Mouse (Mus musculus): ENCODE results near the gene Prkaa1.
A peak's percentile ranks its signal among the peaks of the same experiment; 100 is the strongest.

Prkaa1 gene

GRCm38 (mm10) chr15:5149187-5149586 lies 5.5 kb downstream of the Prkaa1 start:
- peaks cover 76% of the 10 kb centered on the region for H3K4me1 ChIP-seq (replicated peaks; ENCODE audit: low read depth, low read length)
- H3K4me3 ChIP-seq (replicated peaks; ENCODE audit: low read length), result no peak overlapping the region
- no peak for TF ChIP-seq POU5F1 (IDR thresholded peaks at IDR 0.05; ENCODE audit: borderline replicate concordance, low read length)
- no peak for TF ChIP-seq NANOG (IDR thresholded peaks at IDR 0.05; ENCODE audit: borderline replicate concordance, low read length)
- TF ChIP-seq CTCF (conservative IDR thresholded peaks at IDR 0.05; ENCODE audit: low read length), result no peak
- no peaks in the 10 kb centered on the region for H3K9me3 ChIP-seq (ENCODE audit: low read length)
- peaks cover 14% of the 10 kb centered on the region for H3K36me3 ChIP-seq (ENCODE audit: insufficient read depth, low read length)
- H3K27me3 ChIP-seq (ENCODE audit: insufficient read depth, low read length), result no peaks in the 10 kb centered on the region

GRCm38 (mm10) chr15:5152171-5152570 lies 8.5 kb downstream of the Prkaa1 start:
- Histone ChIP-seq H3K4me1 (replicated peaks; ENCODE audit: low read depth, low read length) (peaks cover 63% of the 10 kb centered on the region), H3K36me3 (ENCODE audit: insufficient read depth, low read length) (peaks cover 6% of the 10 kb centered on the region; the same call in 1 of the 2 replicates), H3K9me3 (ENCODE audit: low read length) (no peaks in the 10 kb centered on the region), H3K27me3 (ENCODE audit: insufficient read depth, low read length) (no peaks in the 10 kb centered on the region), H3K4me3 (replicated peaks; ENCODE audit: low read length) (peak overlapping the region; percentile 43)
- TF ChIP-seq NANOG (IDR thresholded peaks at IDR 0.05; ENCODE audit: borderline replicate concordance, low read length) (no peak), CTCF (conservative IDR thresholded peaks at IDR 0.05; ENCODE audit: low read length) (no peak; the same call in 1 of the 2 replicates), POU5F1 (IDR thresholded peaks at IDR 0.05; ENCODE audit: borderline replicate concordance, low read length) (no peak)

GRCm38 (mm10) chr15:5154621-5155020 lies 11.0 kb downstream of the Prkaa1 start:
- Histone ChIP-seq H3K4me1 (replicated peaks; ENCODE audit: low read depth, low read length) (peaks cover 61% of the 10 kb centered on the region), H3K36me3 (ENCODE audit: insufficient read depth, low read length) (peaks cover 12% of the 10 kb centered on the region)
- no peak for TF ChIP-seq CTCF (conservative IDR thresholded peaks at IDR 0.05; ENCODE audit: low read length)
- no peak for TF ChIP-seq POU5F1 (IDR thresholded peaks at IDR 0.05; ENCODE audit: borderline replicate concordance, low read length)
- TF ChIP-seq NANOG (IDR thresholded peaks at IDR 0.05; ENCODE audit: borderline replicate concordance, low read length), result no peak

GRCm38 (mm10) chr15:5155093-5155492 lies 11.4 kb downstream of the Prkaa1 start:
- Histone ChIP-seq H3K4me3 (replicated peaks; ENCODE audit: low read length) (no peak overlapping the region), H3K27me3 (ENCODE audit: insufficient read depth, low read length) (no peaks in the 10 kb centered on the region)
- no peak for TF ChIP-seq NANOG (IDR thresholded peaks at IDR 0.05; ENCODE audit: borderline replicate concordance, low read length)
- TF ChIP-seq CTCF (conservative IDR thresholded peaks at IDR 0.05; ENCODE audit: low read length), result no peak
- no peak for TF ChIP-seq POU5F1 (IDR thresholded peaks at IDR 0.05; ENCODE audit: borderline replicate concordance, low read length)

More at GRCm38 (mm10) chr15:5154621-5155020, 11.0 kb downstream of the Prkaa1 start:
- no peaks in the 10 kb centered on the region for H3K27me3 ChIP-seq (ENCODE audit: insufficient read depth, low read length)
- H3K4me3 ChIP-seq (replicated peaks; ENCODE audit: low read length), result no peak overlapping the region
- H3K9me3 ChIP-seq (ENCODE audit: low read length), result 0 out of 2 replicates have a peak, but pooled peaks cover 3% of the 10 kb centered on the region

GRCm38 (mm10) chr15:5156355-5156754 lies 12.7 kb downstream of the Prkaa1 start:
- Histone ChIP-seq H3K27me3 (ENCODE audit: insufficient read depth, low read length) (no peaks in the 10 kb centered on the region), H3K4me1 (replicated peaks; ENCODE audit: low read depth, low read length) (peaks cover 46% of the 10 kb centered on the region), H3K4me3 (replicated peaks; ENCODE audit: low read length) (no peak overlapping the region), H3K9me3 (ENCODE audit: low read length) (0 out of 2 replicates have a peak, but pooled peaks cover 3% of the 10 kb centered on the region), H3K36me3 (ENCODE audit: insufficient read depth, low read length) (peaks cover 24% of the 10 kb centered on the region)
- TF ChIP-seq NANOG (IDR thresholded peaks at IDR 0.05; ENCODE audit: borderline replicate concordance, low read length), result no peak
- TF ChIP-seq CTCF (conservative IDR thresholded peaks at IDR 0.05; ENCODE audit: low read length), result no peak
- TF ChIP-seq POU5F1 (IDR thresholded peaks at IDR 0.05; ENCODE audit: borderline replicate concordance, low read length), result no peak

More at GRCm38 (mm10) chr15:5155093-5155492, 11.4 kb downstream of the Prkaa1 start:
- Histone ChIP-seq H3K4me1 (replicated peaks; ENCODE audit: low read depth, low read length) (peaks cover 57% of the 10 kb centered on the region), H3K36me3 (ENCODE audit: insufficient read depth, low read length) (peaks cover 13% of the 10 kb centered on the region), H3K9me3 (ENCODE audit: low read length) (0 out of 2 replicates have a peak, but pooled peaks cover 3% of the 10 kb centered on the region)

- H3K4me3 ChIP-seq (replicated peaks; ENCODE audit: low read length), result no peak overlapping the region
- H3K36me3 ChIP-seq (ENCODE audit: insufficient read depth, low read length), result peaks cover 32% of the 10 kb centered on the region
- H3K9me3 ChIP-seq (ENCODE audit: low read length), result 0 out of 2 replicates have a peak, but pooled peaks cover 3% of the 10 kb centered on the region
- H3K4me1 ChIP-seq (replicated peaks; ENCODE audit: low read depth, low read length), result peaks cover 37% of the 10 kb centered on the region
- TF ChIP-seq POU5F1 (IDR thresholded peaks at IDR 0.05; ENCODE audit: borderline replicate concordance, low read length), result no peak
- TF ChIP-seq NANOG (IDR thresholded peaks at IDR 0.05; ENCODE audit: borderline replicate concordance, low read length), result no peak
- TF ChIP-seq CTCF (conservative IDR thresholded peaks at IDR 0.05; ENCODE audit: low read length), result no peak
- H3K27me3 ChIP-seq (ENCODE audit: insufficient read depth, low read length), result no peaks in the 10 kb centered on the region
Measured at GRCm38 (mm10) chr15:5157386-5157785, 13.7 kb downstream of the Prkaa1 start.

- TF ChIP-seq POU5F1 (IDR thresholded peaks at IDR 0.05; ENCODE audit: borderline replicate concordance, low read length) (no peak), CTCF (conservative IDR thresholded peaks at IDR 0.05; ENCODE audit: low read length) (no peak), NANOG (IDR thresholded peaks at IDR 0.05; ENCODE audit: borderline replicate concordance, low read length) (no peak)
- Histone ChIP-seq H3K27me3 (ENCODE audit: insufficient read depth, low read length) (no peaks in the 10 kb centered on the region), H3K9me3 (ENCODE audit: low read length) (0 out of 2 replicates have a peak, but pooled peaks cover 3% of the 10 kb centered on the region), H3K4me3 (replicated peaks; ENCODE audit: low read length) (no peak overlapping the region), H3K4me1 (replicated peaks; ENCODE audit: low read depth, low read length) (peaks cover 27% of the 10 kb centered on the region), H3K36me3 (ENCODE audit: insufficient read depth, low read length) (peaks cover 45% of the 10 kb centered on the region)
Measured at GRCm38 (mm10) chr15:5158827-5159226, 15.2 kb downstream of the Prkaa1 start.

- TF ChIP-seq NANOG (IDR thresholded peaks at IDR 0.05; ENCODE audit: borderline replicate concordance, low read length) (no peak), CTCF (conservative IDR thresholded peaks at IDR 0.05; ENCODE audit: low read length) (no peak), POU5F1 (IDR thresholded peaks at IDR 0.05; ENCODE audit: borderline replicate concordance, low read length) (no peak)
- no peaks in the 10 kb centered on the region for H3K4me1 ChIP-seq (replicated peaks; ENCODE audit: low read depth, low read length)
- no peaks in the 10 kb centered on the region for H3K27me3 ChIP-seq (ENCODE audit: insufficient read depth, low read length)
- no peaks in the 10 kb centered on the region for H3K9me3 ChIP-seq (ENCODE audit: low read length)
- H3K36me3 ChIP-seq (ENCODE audit: insufficient read depth, low read length), result peaks cover 86% of the 10 kb centered on the region
- no peak overlapping the region for H3K4me3 ChIP-seq (replicated peaks; ENCODE audit: low read length)
Measured at GRCm38 (mm10) chr15:5165121-5165773, 21.6 kb downstream of the Prkaa1 start.
